Mouse (Mus musculus): ENCODE data around the gene Ccdc85c. TPM values are rescaled to one million over a fixed set of nuclear protein-coding genes. Genes with fewer than 3 reads are reported as not detected.

Ccdc85c gene
- polyA plus RNA-seq, 1 experiment from 2014 or later = 5.4 TPM

- no peak overlapping the region for H3K27ac ChIP-seq
- H3K36me3 ChIP-seq = no peaks in the 10 kb centered on the region
- no peak for DNase-seq (ENCODE audit: low spot score)
- WGBS = 83% methylated on average over 7 of the region's 7 CpGs
- peaks cover 13% of the 10 kb centered on the region; the same call in 1 of the 2 replicates for H3K27me3 ChIP-seq (ENCODE audit: low read depth, poor library complexity, severe bottlenecking)
- H3K9me3 ChIP-seq (replicated peaks) = no peaks in the 10 kb centered on the region
- H3K4me3 ChIP-seq = no peak overlapping the region
- H3K4me1 ChIP-seq = peaks cover 75% of the 10 kb centered on the region
Measured at GRCm38 (mm10) chr12:108225781-108226180, 49.4 kb downstream of the Ccdc85c start.

- no peaks in the 10 kb centered on the region for H3K9me3 ChIP-seq (replicated peaks)
- peaks cover 88% of the 10 kb centered on the region for H3K4me1 ChIP-seq
- DNase-seq (ENCODE audit: low spot score) = no peak
- H3K36me3 ChIP-seq = no peaks in the 10 kb centered on the region
- H3K4me3 ChIP-seq = no peak overlapping the region
- no peak overlapping the region for H3K27ac ChIP-seq
- WGBS = 55% methylated on average over 7 of the region's 8 CpGs
- H3K27me3 ChIP-seq (ENCODE audit: low read depth, poor library complexity, severe bottlenecking) = peaks cover 17% of the 10 kb centered on the region; the same call in 1 of the 2 replicates
Measured at GRCm38 (mm10) chr12:108223357-108223756, 51.9 kb downstream of the Ccdc85c start.

- WGBS = 93% methylated on average over 7 of the region's 7 CpGs
- Histone ChIP-seq H3K36me3 (no peaks in the 10 kb centered on the region), H3K9me3 (replicated peaks) (no peaks in the 10 kb centered on the region), H3K4me1 (peaks cover 91% of the 10 kb centered on the region), H3K27ac (no peak overlapping the region), H3K27me3 (ENCODE audit: low read depth, poor library complexity, severe bottlenecking) (peaks cover 17% of the 10 kb centered on the region; the same call in 1 of the 2 replicates), H3K4me3 (no peak overlapping the region)
- no peak for DNase-seq (ENCODE audit: low spot score)
Measured at GRCm38 (mm10) chr12:108221712-108222111, 53.5 kb downstream of the Ccdc85c start.

GRCm38 (mm10) chr12:108221206-108221605 is 54.0 kb downstream of the Ccdc85c start:
- no peaks in the 10 kb centered on the region for H3K36me3 ChIP-seq
- peaks cover 91% of the 10 kb centered on the region for H3K4me1 ChIP-seq
- H3K27ac ChIP-seq = peak overlapping the region; percentile 44; the same call in 1 of the 2 replicates
- H3K4me3 ChIP-seq = no peak overlapping the region
- peaks cover 17% of the 10 kb centered on the region; the same call in 1 of the 2 replicates for H3K27me3 ChIP-seq (ENCODE audit: low read depth, poor library complexity, severe bottlenecking)
- no peaks in the 10 kb centered on the region for H3K9me3 ChIP-seq (replicated peaks)
- no peak for DNase-seq (ENCODE audit: low spot score)
- WGBS = 58% methylated on average over 10 of the region's 10 CpGs

GRCm38 (mm10) chr12:108220621-108221020 is 54.6 kb downstream of the Ccdc85c start:
- Histone ChIP-seq H3K4me3 (no peak overlapping the region), H3K9me3 (replicated peaks) (no peaks in the 10 kb centered on the region), H3K27me3 (ENCODE audit: low read depth, poor library complexity, severe bottlenecking) (peaks cover 17% of the 10 kb centered on the region; the same call in 1 of the 2 replicates), H3K27ac (peak overlapping the region; percentile 3; the same call in 1 of the 2 replicates), H3K36me3 (no peaks in the 10 kb centered on the region), H3K4me1 (peaks cover 88% of the 10 kb centered on the region)
- no peak for DNase-seq (ENCODE audit: low spot score)
- 69% methylated on average over 12 of the region's 12 CpGs for WGBS

GRCm38 (mm10) chr12:108219825-108220616 is 55.2 kb downstream of the Ccdc85c start:
- no peak for DNase-seq (ENCODE audit: low spot score)
- Histone ChIP-seq H3K4me1 (peaks cover 87% of the 10 kb centered on the region), H3K36me3 (no peaks in the 10 kb centered on the region), H3K4me3 (no peak overlapping the region), H3K9me3 (replicated peaks) (no peaks in the 10 kb centered on the region), H3K27me3 (ENCODE audit: low read depth, poor library complexity, severe bottlenecking) (peaks cover 17% of the 10 kb centered on the region; the same call in 1 of the 2 replicates), H3K27ac (peak overlapping the region; percentile 65)
- 80% methylated on average over 21 of the region's 21 CpGs for WGBS

GRCm38 (mm10) chr12:108219163-108219562 is 56.1 kb downstream of the Ccdc85c start:
- Histone ChIP-seq H3K4me1 (peaks cover 87% of the 10 kb centered on the region), H3K4me3 (no peak overlapping the region), H3K27me3 (ENCODE audit: low read depth, poor library complexity, severe bottlenecking) (peaks cover 17% of the 10 kb centered on the region; the same call in 1 of the 2 replicates), H3K9me3 (replicated peaks) (no peaks in the 10 kb centered on the region), H3K36me3 (no peaks in the 10 kb centered on the region), H3K27ac (peak overlapping the region; percentile 65; the same call in 1 of the 2 replicates)
- no peak for DNase-seq (ENCODE audit: low spot score)
- WGBS = 81% methylated on average over 15 of the region's 15 CpGs

- H3K9me3 ChIP-seq (replicated peaks) = no peaks in the 10 kb centered on the region
- no peak for DNase-seq (ENCODE audit: low spot score)
- WGBS = 72% methylated on average over 5 of the region's 5 CpGs
- H3K27me3 ChIP-seq (ENCODE audit: low read depth, poor library complexity, severe bottlenecking) = 0 out of 2 replicates have a peak, but pooled peaks cover 4% of the 10 kb centered on the region
- H3K4me3 ChIP-seq = no peak overlapping the region
- 0 out of 2 replicates have a peak overlapping the region, but pooled peaks have one; percentile 17 for H3K27ac ChIP-seq
- peaks cover 88% of the 10 kb centered on the region for H3K4me1 ChIP-seq
- H3K36me3 ChIP-seq = no peaks in the 10 kb centered on the region
Measured at GRCm38 (mm10) chr12:108217572-108217971, 57.7 kb downstream of the Ccdc85c start.

- Histone ChIP-seq H3K27me3 (ENCODE audit: low read depth, poor library complexity, severe bottlenecking) (0 out of 2 replicates have a peak, but pooled peaks cover 4% of the 10 kb centered on the region), H3K9me3 (replicated peaks) (no peaks in the 10 kb centered on the region), H3K4me1 (peaks cover 94% of the 10 kb centered on the region), H3K4me3 (no peak overlapping the region), H3K36me3 (no peaks in the 10 kb centered on the region), H3K27ac (peak overlapping the region; percentile 12; the same call in 1 of the 2 replicates)
- 80% methylated on average over 11 of the region's 11 CpGs for WGBS
- no peak for DNase-seq (ENCODE audit: low spot score)
Measured at GRCm38 (mm10) chr12:108216611-108217370, 58.4 kb downstream of the Ccdc85c start.

- no peak for DNase-seq (ENCODE audit: low spot score)
- 59% methylated on average over 8 of the region's 8 CpGs for WGBS
- H3K27ac ChIP-seq = peak overlapping the region; percentile 71
- H3K4me3 ChIP-seq = no peak overlapping the region
- peaks cover 94% of the 10 kb centered on the region for H3K4me1 ChIP-seq
- H3K27me3 ChIP-seq (ENCODE audit: low read depth, poor library complexity, severe bottlenecking) = peaks cover 7% of the 10 kb centered on the region; the same call in 1 of the 2 replicates
- 0 out of 2 replicates have a peak, but pooled peaks cover 7% of the 10 kb centered on the region for H3K36me3 ChIP-seq
- H3K9me3 ChIP-seq (replicated peaks) = no peaks in the 10 kb centered on the region
Measured at GRCm38 (mm10) chr12:108215090-108215489, 60.1 kb downstream of the Ccdc85c start.

GRCm38 (mm10) chr12:108213090-108214041 is 61.9 kb downstream of the Ccdc85c start:
- H3K36me3 ChIP-seq = 0 out of 2 replicates have a peak, but pooled peaks cover 7% of the 10 kb centered on the region
- H3K4me3 ChIP-seq = peak overlapping the region; percentile 3; the same call in 1 of the 2 replicates
- H3K27me3 ChIP-seq (ENCODE audit: low read depth, poor library complexity, severe bottlenecking) = peaks cover 4% of the 10 kb centered on the region; the same call in 1 of the 2 replicates
- no peak for DNase-seq (ENCODE audit: low spot score)
- H3K27ac ChIP-seq = peak overlapping the region; percentile 71
- peaks cover 92% of the 10 kb centered on the region for H3K4me1 ChIP-seq
- WGBS = 31% methylated on average over 18 of the region's 18 CpGs
- H3K9me3 ChIP-seq (replicated peaks) = no peaks in the 10 kb centered on the region

GRCm38 (mm10) chr12:108212476-108212875 is 62.7 kb downstream of the Ccdc85c start:
- Histone ChIP-seq H3K4me1 (peaks cover 84% of the 10 kb centered on the region), H3K27ac (peak overlapping the region; percentile 70), H3K9me3 (replicated peaks) (no peaks in the 10 kb centered on the region), H3K27me3 (ENCODE audit: low read depth, poor library complexity, severe bottlenecking) (peaks cover 4% of the 10 kb centered on the region; the same call in 1 of the 2 replicates), H3K4me3 (no peak overlapping the region), H3K36me3 (peaks cover 11% of the 10 kb centered on the region)
- WGBS = 85% methylated on average over 6 of the region's 6 CpGs
- DNase-seq (ENCODE audit: low spot score) = no peak
